Mouse (Mus musculus) lung, embryonic 14.5 days (tissue): ENCODE data around the gene Tpcn1. TPM values are rescaled to one million over a fixed set of nuclear protein-coding genes. Genes with fewer than 3 reads are reported as not detected.

Experiments used
- ATAC-seq: fragments of 200-750 bp; cut with Nextera tagmentation; 2 replicates; pipeline ENCODE4 v1.8.0; 2017; ENCODE audit warnings: mild to moderate bottlenecking, moderate TSS enrichment, moderate library complexity; ENCODE audit not compliant: insufficient read depth
- DNase-seq: peaks from one replicate; pipeline ENCODE4 v3.0.0-alpha.2; 2015
- H3K27ac ChIP-seq: fragments of 300-500 bp; sonication (generic); 2 replicates; pipeline ENCODE4 v1.5.1; 2014; ENCODE audit warnings: low read depth, mild to moderate bottlenecking, moderate library complexity
- H3K27me3 ChIP-seq: fragments of 300-500 bp; sonication (generic); 2 replicates; pipeline ENCODE4 v1.6.1; 2014; ENCODE audit warnings: low read length, control low read depth; ENCODE audit not compliant: insufficient read depth
- H3K36me3 ChIP-seq: fragments of 300-500 bp; sonication (generic); 2 replicates; pipeline ENCODE4 v1.6.1; 2014; ENCODE audit warnings: control low read depth; ENCODE audit not compliant: insufficient read depth
- H3K4me1 ChIP-seq: fragments of 300-500 bp; sonication (generic); 2 replicates; pipeline ENCODE4 v1.6.1; 2014; ENCODE audit warnings: antibody characterized with exemption, control low read depth; ENCODE audit not compliant: insufficient read depth
- H3K4me2 ChIP-seq: fragments of 300-500 bp; sonication (generic); 2 replicates; pipeline ENCODE4 v1.6.1; 2014; ENCODE audit warnings: mild to moderate bottlenecking
- H3K4me3 ChIP-seq: fragments of 300-500 bp; sonication (generic); 2 replicates; pipeline ENCODE4 v1.5.1; 2014; ENCODE audit warnings: low read depth, low read length
- H3K9ac ChIP-seq: fragments of 300-500 bp; sonication (generic); 2 replicates; pipeline ENCODE4 v1.6.1; 2014
- H3K9me3 ChIP-seq: fragments of 300-500 bp; sonication (generic); 2 replicates; pipeline ENCODE4 v1.6.1; 2016; ENCODE audit warnings: low read depth, low read length, control low read depth
- CTCF ChIP-seq: IDR thresholded peaks from 2 replicates; pipeline ENCODE4 v1.5.1; 2016; ENCODE audit warnings: antibody characterized with exemption, low read depth
- WGBS: fragments of 180-500 bp; shearing (Covaris S2); extraction: QIAGEN DNeasy Blood & Tissue Kit; methylation state at CpG from one replicate; pipeline ENCODE4 v1.1.7; 2014; 5-methylcytosine and 5-hydroxymethylcytosine counted together
- polyA plus RNA-seq: library from polyadenylated mRNA; unstranded; fragments of >200 nt; fragmentation: Nextera tagmentation; extraction: Ambion mirVana; gene quantifications from 2 replicates; pipeline ENCODE4 v1.2.1, GENCODE M21; 2014

Gene Tpcn1
- polyA plus RNA-seq, 1 experiment from 2014 or later: 16.5 TPM

DNA sequence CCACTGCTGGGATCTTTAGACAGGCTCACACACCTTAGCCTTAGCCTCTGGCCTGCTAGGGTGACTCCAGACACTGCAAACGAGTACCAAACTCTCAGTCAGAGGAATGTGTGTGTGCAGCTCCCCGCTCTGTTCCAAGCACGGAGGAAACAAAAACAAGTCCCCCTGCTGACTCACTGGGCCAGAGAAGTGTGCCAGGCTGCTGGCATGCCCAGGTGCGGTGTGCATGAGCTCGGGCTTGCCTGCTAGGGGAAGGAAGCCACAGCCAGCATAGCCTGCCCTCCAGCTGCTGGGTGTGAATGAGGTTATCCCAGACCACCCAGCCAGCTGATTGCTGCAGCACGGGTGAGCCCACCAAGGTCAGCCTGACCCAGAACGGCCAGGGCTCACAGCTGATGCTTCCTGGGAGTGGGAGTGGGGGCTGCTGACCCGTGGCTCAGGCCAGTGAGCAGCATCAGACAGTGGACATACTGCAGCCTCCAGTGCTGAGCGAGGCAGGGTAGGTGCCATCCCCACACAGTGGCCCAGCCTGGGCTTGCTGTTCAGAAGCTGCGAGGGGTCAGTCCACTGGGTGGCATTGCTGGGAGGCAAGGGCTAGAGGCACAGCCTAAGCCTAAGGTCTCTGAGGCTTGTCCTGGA lies 93.3 kb downstream of the Tpcn1 start:
- Histone ChIP-seq H3K9me3 (no peaks in the 10 kb centered on the region), H3K36me3 (peaks cover 19% of the 10 kb centered on the region; the same call in 1 of the 2 replicates), H3K4me2 (no peak overlapping the region), H3K27me3 (no peaks in the 10 kb centered on the region), H3K4me3 (no peak overlapping the region), H3K27ac (no peak overlapping the region), H3K9ac (no peak overlapping the region), H3K4me1 (no peaks in the 10 kb centered on the region)
- ATAC-seq (no peak), DNase-seq (no peak)
- 64% methylated on average over 10 of the region's 10 CpGs for WGBS
- no peak for TF ChIP-seq CTCF

DNA sequence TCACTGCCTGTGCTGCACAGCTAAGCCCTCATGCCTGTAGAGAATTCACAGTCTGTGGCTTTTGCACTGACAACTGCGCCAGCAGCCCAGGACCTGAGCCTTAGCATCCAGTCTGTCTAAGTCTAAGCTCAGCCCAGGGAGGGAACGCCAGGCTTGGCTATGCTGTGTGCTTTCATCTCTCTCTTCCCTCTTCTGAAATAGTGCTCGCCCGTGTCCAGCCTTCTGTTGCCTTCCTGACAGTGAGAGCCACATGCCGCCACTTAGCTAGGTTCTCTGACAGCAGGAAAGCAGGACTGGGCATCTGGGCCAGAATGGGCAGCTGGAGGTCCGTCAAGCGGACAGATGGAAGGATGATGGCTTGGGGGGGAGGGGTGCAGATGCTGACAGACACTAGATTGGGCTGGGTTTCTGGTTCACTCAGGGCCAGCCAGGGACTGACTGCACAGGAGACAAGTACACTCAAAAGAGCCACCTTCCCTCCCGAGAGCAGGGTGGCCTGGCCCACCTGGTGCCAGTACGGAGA lies 94.5 kb downstream of the Tpcn1 start:
- Histone ChIP-seq H3K27ac (no peak overlapping the region), H3K36me3 (peaks cover 20% of the 10 kb centered on the region; the same call in 1 of the 2 replicates), H3K4me2 (no peak overlapping the region), H3K9ac (no peak overlapping the region), H3K9me3 (no peaks in the 10 kb centered on the region), H3K4me3 (no peak overlapping the region), H3K27me3 (no peaks in the 10 kb centered on the region), H3K4me1 (no peaks in the 10 kb centered on the region)
- DNase-seq (no peak), ATAC-seq (no peak)
- no peak for TF ChIP-seq CTCF
- 85% methylated on average over 9 of the region's 9 CpGs for WGBS

DNA sequence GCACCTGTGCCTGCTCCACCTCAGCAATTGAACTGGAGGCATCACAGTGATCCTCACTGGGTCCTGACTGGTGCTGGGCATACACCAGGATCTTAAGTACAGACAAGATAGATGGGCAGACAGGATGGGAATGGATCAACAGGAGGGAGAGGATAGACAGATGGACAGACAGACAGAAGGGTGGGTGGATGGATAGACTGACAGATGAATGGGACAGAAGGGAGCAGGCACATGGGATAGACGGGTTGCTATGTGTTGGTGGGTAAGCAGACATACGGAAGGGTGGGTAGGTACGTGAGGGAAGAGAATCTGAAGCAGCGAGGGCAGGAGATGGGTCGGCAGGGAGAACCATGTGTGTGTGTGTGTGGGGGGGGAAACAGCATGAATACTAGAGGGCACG lies 95.0 kb downstream of the Tpcn1 start:
- no peaks in the 10 kb centered on the region for H3K4me1 ChIP-seq
- H3K36me3 ChIP-seq: peaks cover 25% of the 10 kb centered on the region; the same call in 1 of the 2 replicates
- H3K9me3 ChIP-seq: no peaks in the 10 kb centered on the region
- ATAC-seq (no peak), DNase-seq (no peak)
- 91% methylated on average over 6 of the region's 6 CpGs for WGBS
- no peaks in the 10 kb centered on the region for H3K27me3 ChIP-seq
- TF ChIP-seq CTCF: no peak
- H3K4me2 ChIP-seq: no peak overlapping the region
- no peak overlapping the region for H3K27ac ChIP-seq
- no peak overlapping the region for H3K9ac ChIP-seq
- H3K4me3 ChIP-seq: no peak overlapping the region

DNA sequence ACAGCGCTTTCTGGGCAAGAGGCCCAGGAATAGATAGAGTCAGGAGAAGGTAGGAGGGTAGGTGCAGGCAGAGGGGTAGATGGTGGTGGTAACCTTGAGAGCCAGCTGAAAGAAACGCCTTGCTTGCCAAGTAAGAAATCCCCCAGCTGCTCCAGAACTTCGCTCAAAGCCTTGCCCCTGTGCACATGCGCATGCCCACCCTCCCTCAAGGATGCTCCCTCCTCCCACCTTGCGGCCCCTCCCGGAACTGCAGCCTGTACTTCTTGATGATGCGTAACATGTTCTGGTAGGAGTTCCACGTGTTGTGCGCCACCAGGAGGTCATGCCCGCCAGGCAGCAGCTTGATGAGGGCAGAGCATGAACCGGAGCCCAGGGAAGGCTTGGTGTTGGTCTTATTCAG lies 96.0 kb downstream of the Tpcn1 start:
- no peak overlapping the region for H3K27ac ChIP-seq
- no peak for ATAC-seq
- H3K27me3 ChIP-seq: no peaks in the 10 kb centered on the region
- no peak overlapping the region for H3K4me2 ChIP-seq
- H3K9me3 ChIP-seq: no peaks in the 10 kb centered on the region
- H3K9ac ChIP-seq: no peak overlapping the region
- DNase-seq: peak; percentile 55
- 58% methylated on average over 11 of the region's 11 CpGs for WGBS
- TF ChIP-seq CTCF: peak; percentile 69
- peaks cover 34% of the 10 kb centered on the region; the same call in 1 of the 2 replicates for H3K36me3 ChIP-seq
- no peaks in the 10 kb centered on the region for H3K4me1 ChIP-seq
- H3K4me3 ChIP-seq: no peak overlapping the region

DNA sequence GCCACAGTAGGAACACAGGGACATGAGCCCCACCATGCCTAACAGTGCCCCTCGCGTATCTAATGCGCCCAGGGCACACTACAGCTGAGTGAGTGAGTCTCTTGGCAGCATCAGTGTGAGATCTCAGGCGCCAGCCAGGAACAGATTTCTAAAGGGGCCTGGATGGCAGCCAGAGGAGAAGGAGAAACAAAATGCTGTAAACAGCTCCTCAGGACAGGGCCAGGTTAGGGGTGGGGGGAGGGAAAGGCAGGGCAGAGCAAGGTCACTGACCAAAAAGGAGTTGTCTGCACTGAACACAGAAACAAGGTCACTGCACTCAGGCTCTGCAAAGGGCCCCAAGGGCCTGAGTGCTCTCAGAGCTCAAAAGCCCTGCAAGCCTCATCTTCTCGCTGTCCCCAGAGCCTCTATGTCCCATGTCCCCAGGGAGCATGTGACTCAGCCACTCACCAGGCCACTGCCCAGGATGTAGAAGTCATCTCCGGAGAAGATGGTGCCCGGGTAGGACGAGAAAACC lies 97.7 kb downstream of the Tpcn1 start:
- Histone ChIP-seq H3K4me2 (no peak overlapping the region), H3K27ac (no peak overlapping the region), H3K4me3 (no peak overlapping the region), H3K9ac (no peak overlapping the region), H3K27me3 (no peaks in the 10 kb centered on the region), H3K4me1 (no peaks in the 10 kb centered on the region), H3K36me3 (peaks cover 51% of the 10 kb centered on the region), H3K9me3 (no peaks in the 10 kb centered on the region)
- TF ChIP-seq CTCF: no peak
- no peak for ATAC-seq
- DNase-seq: no peak
- WGBS: 73% methylated on average over 8 of the region's 8 CpGs

DNA sequence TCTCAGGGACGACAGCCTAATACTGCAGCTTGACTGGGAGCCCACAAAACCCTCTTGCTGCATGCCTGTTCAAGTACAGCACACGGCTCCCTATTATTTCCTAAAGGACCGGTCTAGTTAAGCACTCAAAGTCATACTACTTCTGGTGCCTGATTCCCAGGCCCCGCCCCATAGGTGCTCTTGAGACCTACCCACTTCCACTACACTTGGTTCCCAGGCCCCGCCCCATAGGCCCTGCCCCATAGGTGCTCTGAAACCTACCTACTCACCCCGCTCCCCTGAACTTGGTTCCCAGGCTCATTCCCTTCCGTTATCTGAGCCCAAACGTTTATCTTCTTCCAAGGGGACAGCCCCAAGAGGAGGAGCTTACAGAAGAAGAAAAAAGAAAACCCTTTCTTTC lies 100.6 kb downstream of the Tpcn1 start:
- TF ChIP-seq CTCF: no peak
- no peak overlapping the region for H3K4me3 ChIP-seq
- H3K4me2 ChIP-seq: no peak overlapping the region
- H3K9ac ChIP-seq: no peak overlapping the region
- no peak overlapping the region for H3K27ac ChIP-seq
- no peaks in the 10 kb centered on the region for H3K4me1 ChIP-seq
- H3K36me3 ChIP-seq: peaks cover 52% of the 10 kb centered on the region
- DNase-seq: no peak
- H3K9me3 ChIP-seq: no peaks in the 10 kb centered on the region
- ATAC-seq: no peak
- H3K27me3 ChIP-seq: no peaks in the 10 kb centered on the region
- WGBS: 73% methylated on average over 8 of the region's 8 CpGs

Other genes with a start within 250 kb of the Tpcn1 start
- gene Lhx5, start 157.0 kb downstream of the Tpcn1 start, polyA plus RNA-seq: not detected in 2 replicates
- 3.3 and 4.7 TPM in 2 replicates for gene Sdsl, start 115.9 kb downstream of the Tpcn1 start, polyA plus RNA-seq
- gene Sds, start 112.1 kb downstream of the Tpcn1 start, polyA plus RNA-seq: not detected in 2 replicates
- 46.3 and 49.6 TPM in 2 replicates for gene Plbd2, start 85.0 kb downstream of the Tpcn1 start, polyA plus RNA-seq
- gene Slc8b1, start 77.5 kb downstream of the Tpcn1 start, polyA plus RNA-seq: 2.7 and 3.6 TPM in 2 replicates
- gene Iqcd, start 343 bp upstream of the Tpcn1 start, polyA plus RNA-seq: 0.35 and 0.37 TPM in 2 replicates
- 7.2 and 9.5 TPM in 2 replicates for gene Rita1, start 23.9 kb upstream of the Tpcn1 start, polyA plus RNA-seq
- gene Ddx54, start 24.1 kb upstream of the Tpcn1 start, polyA plus RNA-seq: 31.5 and 37.2 TPM in 2 replicates
- not detected in 2 replicates for gene Cfap73, start 45.6 kb upstream of the Tpcn1 start, polyA plus RNA-seq
- 0.15 TPM in 1 of 2 replicates, not detected in the other for gene Rasal1, start 60.1 kb upstream of the Tpcn1 start, polyA plus RNA-seq
- gene Dtx1, start 123.3 kb upstream of the Tpcn1 start, polyA plus RNA-seq: 2.2 and 2.8 TPM in 2 replicates
- gene Oas2, start 161.2 kb upstream of the Tpcn1 start, polyA plus RNA-seq: 0.28 and 0.57 TPM in 2 replicates
- gene Oas3, start 189.0 kb upstream of the Tpcn1 start, polyA plus RNA-seq: 0.05 and 0.07 TPM in 2 replicates
- gene Oas1e, start 206.9 kb upstream of the Tpcn1 start, polyA plus RNA-seq: not detected in 2 replicates
- gene Oas1c, start 223.8 kb upstream of the Tpcn1 start, polyA plus RNA-seq: 0.32 and 0.68 TPM in 2 replicates